Mouse (Mus musculus): Measurements from ENCODE around the gene Cyp4b1.

DNA sequence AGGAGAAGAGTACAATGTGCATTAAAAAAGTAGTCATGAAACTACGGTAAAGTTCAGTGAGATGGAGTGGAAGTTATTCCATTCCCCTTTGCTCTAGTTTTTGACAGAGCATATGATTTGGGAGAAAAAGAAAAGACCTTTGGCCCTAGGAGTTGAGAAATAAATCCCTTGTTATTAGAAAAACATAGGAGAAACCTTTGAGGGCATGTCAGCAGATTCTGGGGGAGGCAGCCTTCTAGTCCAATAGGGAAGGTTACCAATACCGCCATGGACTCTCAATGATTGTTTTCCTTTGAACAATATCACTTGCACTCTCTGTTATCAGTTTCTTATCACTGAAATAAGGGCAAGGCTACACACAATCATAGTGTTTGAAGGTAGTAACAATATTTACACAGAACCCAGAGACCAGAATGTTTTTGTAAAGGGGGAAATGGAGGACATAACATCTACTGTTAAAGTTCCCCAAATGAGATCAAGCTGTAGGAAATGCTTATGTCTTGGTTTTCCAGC, 50.6 kb downstream of the Cyp4b1 start:
- TF ChIP-seq POLR2A (IDR thresholded peaks at IDR 0.05; ENCODE audit: low read depth, low read length) (no peak), CTCF (conservative IDR thresholded peaks at IDR 0.05; ENCODE audit: insufficient read depth, insufficient read length, low read depth, low read length) (no peak)
